Mouse (Mus musculus) heart, adult 9 months (tissue): ENCODE results near the gene Cebpe.

Experiments
- DNase-seq, 2 experiments: peaks; one replicate each; pipeline ENCODE4 v3.0.0; 2022; ENCODE audit warnings: low spot score in 2 of 2

The Cebpe gene

GRCm38 (mm10) chr14:54676290-54676689 lies 35.7 kb downstream of the Cebpe start:
- DNase-seq: no peak

GRCm38 (mm10) chr14:54674317-54674716 lies 37.7 kb downstream of the Cebpe start:
- DNase-seq: no peak

DNA sequence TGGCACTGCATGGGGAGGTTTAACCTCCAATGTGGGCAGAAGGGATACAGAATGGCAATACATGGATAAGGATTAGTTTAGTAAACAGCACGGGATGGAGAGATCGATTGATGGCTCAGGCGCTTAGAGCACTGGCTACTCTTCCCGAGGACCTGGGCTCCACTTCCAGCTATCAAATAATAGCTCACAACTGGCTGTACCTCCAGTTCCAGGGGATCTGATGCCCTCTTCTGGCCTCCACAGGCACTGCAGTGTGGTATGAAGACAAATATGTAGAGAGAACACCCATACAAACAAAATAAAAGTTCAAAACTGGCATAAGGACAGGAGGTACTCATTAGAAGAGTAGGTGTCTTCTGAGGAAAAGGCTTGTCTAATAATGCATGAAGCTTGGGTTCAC lies 42.6 kb downstream of the Cebpe start:
- peak in 1 of 2 experiments; percentile 45 for DNase-seq

DNA sequence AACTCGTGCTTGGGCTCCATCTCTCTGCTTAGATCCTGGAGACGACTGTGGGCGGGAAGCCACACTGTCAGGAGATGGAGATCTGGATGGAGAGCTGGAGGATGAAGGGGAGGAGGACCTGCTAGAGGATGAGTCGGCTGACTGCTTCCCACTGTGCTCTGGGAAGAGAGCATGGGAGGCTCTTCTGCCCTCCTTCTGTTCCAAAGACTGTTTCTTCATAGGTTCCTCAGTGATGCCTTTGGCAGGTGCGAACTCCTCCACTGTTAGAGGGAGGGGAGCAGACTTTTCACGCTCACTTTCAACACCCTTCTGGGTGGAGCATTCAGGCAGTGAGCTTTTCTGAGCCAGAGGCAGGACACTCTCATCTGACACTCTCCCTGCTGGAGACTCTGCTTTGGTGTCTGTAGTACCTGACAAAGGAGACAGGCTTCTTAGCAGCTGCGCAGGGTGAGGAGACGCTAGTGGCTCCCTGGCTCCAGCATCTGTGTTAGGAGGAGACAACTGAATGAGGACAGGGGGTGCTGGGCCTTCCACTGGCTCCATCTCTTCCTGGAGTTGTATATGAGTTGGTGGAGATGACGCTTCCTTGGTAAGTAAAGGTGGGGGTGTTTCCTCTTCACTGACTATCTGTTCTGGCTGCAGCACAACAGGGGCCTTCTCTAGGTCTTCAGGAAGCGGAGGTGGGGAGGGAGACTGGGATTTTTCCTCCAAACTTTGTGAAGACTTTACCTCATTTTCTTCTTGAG lies 47.3 kb downstream of the Cebpe start:
- no peak for DNase-seq
